Mouse (Mus musculus) forebrain, embryonic 11.5 days (tissue): ENCODE data around the gene Fam155a. TPM values are rescaled to one million over a fixed set of nuclear protein-coding genes. Genes with fewer than 3 reads are reported as not detected.
A peak's percentile ranks its signal among the peaks of the same experiment; 100 is the strongest.

Experiments used
- ATAC-seq: fragments of 200-750 bp; cut with Nextera tagmentation; replicated peaks from 2 replicates; pipeline ENCODE4 v1.8.0; 2017; ENCODE audit warnings: moderate TSS enrichment; ENCODE audit not compliant: low FRiP score
- DNase-seq: peaks from one replicate; pipeline ENCODE4 v3.0.0-alpha.2; 2017; ENCODE audit warnings: low spot score
- H3K27ac ChIP-seq: fragments of 300-500 bp; sonication (generic); 2 replicates; pipeline ENCODE4 v1.5.1; 2014; ENCODE audit warnings: low read depth, low read length
- H3K27me3 ChIP-seq: fragments of 300-500 bp; sonication (generic); 2 replicates; pipeline ENCODE4 v1.6.1; 2014; ENCODE audit warnings: mild to moderate bottlenecking, low read length, mixed read lengths; ENCODE audit not compliant: control insufficient read depth, insufficient read depth
- H3K36me3 ChIP-seq: fragments of 300-500 bp; sonication (generic); 2 replicates; pipeline ENCODE4 v1.6.1; 2014; ENCODE audit warnings: mild to moderate bottlenecking, low read length, moderate library complexity, mixed read lengths; ENCODE audit not compliant: control insufficient read depth, insufficient read depth
- H3K4me1 ChIP-seq: fragments of 300-500 bp; sonication (generic); replicated peaks from 2 replicates; pipeline ENCODE4 v1.6.1; 2014; ENCODE audit warnings: low read length, mixed read lengths; ENCODE audit not compliant: control insufficient read depth, insufficient read depth
- H3K4me2 ChIP-seq: fragments of 300-500 bp; sonication (generic); 2 replicates; pipeline ENCODE4 v1.6.1; 2014; ENCODE audit warnings: low read depth, mild to moderate bottlenecking, low read length, moderate library complexity, mixed read lengths; ENCODE audit not compliant: severe bottlenecking
- H3K4me3 ChIP-seq: fragments of 300-500 bp; sonication (generic); 2 replicates; pipeline ENCODE4 v1.5.1; 2014; ENCODE audit warnings: low read depth, low read length
- H3K9ac ChIP-seq: fragments of 300-500 bp; sonication (generic); 2 replicates; pipeline ENCODE4 v1.6.1; 2014; ENCODE audit warnings: low read length
- H3K9me3 ChIP-seq: fragments of 300-500 bp; sonication (generic); 2 replicates; pipeline ENCODE4 v1.6.1; 2016; ENCODE audit warnings: low read length, mixed read lengths; ENCODE audit not compliant: control insufficient read depth
- WGBS: fragments of 180-500 bp; shearing (Covaris S2); extraction: QIAGEN DNeasy Blood & Tissue Kit; methylation state at CpG from one replicate; pipeline ENCODE4 v1.1.7; 2014; 5-methylcytosine and 5-hydroxymethylcytosine counted together
- microRNA-seq: library from miRNA; unstranded; fragments of <30 nt; microRNA quantifications from one replicate; pipeline ENCODE4, GENCODE M21; 2016; ENCODE audit not compliant: insufficient number of aligned reads
- polyA plus RNA-seq: library from polyadenylated mRNA; unstranded; fragments of >200 nt; fragmentation: Nextera tagmentation; extraction: Ambion mirVana; gene quantifications from 2 replicates; pipeline ENCODE4 v1.2.1, GENCODE M21; 2014

Fam155a gene
- polyA plus RNA-seq, 1 experiment from 2014 or later: 3.4 TPM

DNA sequence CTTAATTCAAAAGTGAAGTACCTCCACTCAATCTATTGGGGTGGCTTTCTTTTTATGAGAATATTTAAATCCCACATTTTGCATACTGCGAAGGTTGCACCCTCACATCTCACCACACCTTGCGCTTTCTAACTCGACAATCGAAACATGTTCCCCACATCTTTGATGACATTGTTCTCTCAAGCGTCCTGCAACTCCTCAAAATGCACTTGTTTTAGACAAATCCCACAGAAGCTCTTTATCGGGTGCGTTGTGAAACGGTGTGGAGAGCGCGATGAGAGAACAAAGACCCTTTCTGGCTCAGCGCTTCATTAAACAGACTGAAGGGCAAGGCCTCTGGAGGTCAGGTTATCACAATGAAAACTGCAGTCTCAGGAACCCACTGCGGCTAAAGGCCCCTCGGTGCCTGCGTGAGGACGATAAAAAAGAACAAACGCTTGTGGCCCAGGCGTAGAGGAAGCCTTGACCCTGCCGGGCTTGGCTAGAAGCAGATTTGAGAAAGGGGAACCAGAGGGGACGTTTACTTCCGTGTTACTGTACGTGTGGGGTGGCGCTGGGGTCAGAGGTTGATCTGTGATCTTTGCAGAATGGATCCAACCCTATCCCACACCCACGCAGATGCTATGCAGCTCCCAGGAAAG is 613.7 kb downstream of the Fam155a start:
- peak overlapping the region; percentile 19 for H3K4me2 ChIP-seq
- peak; percentile 78 for ATAC-seq
- H3K9ac ChIP-seq: peak overlapping the region; percentile 28
- H3K4me3 ChIP-seq: no peak overlapping the region
- peaks cover 4% of the 10 kb centered on the region; the same call in 1 of the 2 replicates for H3K4me1 ChIP-seq
- H3K9me3 ChIP-seq: no peaks in the 10 kb centered on the region
- no peaks in the 10 kb centered on the region for H3K27me3 ChIP-seq
- peak; percentile 63 for DNase-seq
- WGBS: 5% methylated on average over 23 of the region's 23 CpGs
- H3K36me3 ChIP-seq: no peaks in the 10 kb centered on the region
- no peak overlapping the region for H3K27ac ChIP-seq

Small RNA genes within 50 kb of the gene (microRNA-seq; reads per million reads assigned to microRNA genes)
- not detected for gene Gm47312

Other genes with a start within 250 kb of the Fam155a start
- not detected in 2 replicates for gene Gm10217, start 93.1 kb upstream of the Fam155a start, polyA plus RNA-seq
- 10.0 and 11.5 TPM in 2 replicates for gene Lig4, start 206.5 kb upstream of the Fam155a start, polyA plus RNA-seq
- 20.5 and 23.1 TPM in 2 replicates for gene Abhd13, start 206.5 kb upstream of the Fam155a start, polyA plus RNA-seq
- 0.12 and 0.37 TPM in 2 replicates for gene Tnfsf13b, start 235.3 kb upstream of the Fam155a start, polyA plus RNA-seq